Mouse (Mus musculus) C2C12 (cell line): ENCODE results near the gene Fzd1.

Source experiments
- CTCF ChIP-seq: IDR thresholded peaks from one replicate; pipeline ENCODE4 v1.5.1; 2011; ENCODE audit not compliant: control insufficient read depth, insufficient read depth, insufficient read length
- FOSL1 ChIP-seq: IDR thresholded peaks from one replicate; pipeline ENCODE4 v1.8.0; 2011; ENCODE audit warnings: mild to moderate bottlenecking, low read length; ENCODE audit not compliant: poor library complexity, insufficient read depth, severe bottlenecking
- MYOD1 ChIP-seq: IDR thresholded peaks from one replicate; pipeline ENCODE4 v1.6.1; 2011; ENCODE audit warnings: low read depth; ENCODE audit not compliant: control insufficient read depth, insufficient read length

DNA sequence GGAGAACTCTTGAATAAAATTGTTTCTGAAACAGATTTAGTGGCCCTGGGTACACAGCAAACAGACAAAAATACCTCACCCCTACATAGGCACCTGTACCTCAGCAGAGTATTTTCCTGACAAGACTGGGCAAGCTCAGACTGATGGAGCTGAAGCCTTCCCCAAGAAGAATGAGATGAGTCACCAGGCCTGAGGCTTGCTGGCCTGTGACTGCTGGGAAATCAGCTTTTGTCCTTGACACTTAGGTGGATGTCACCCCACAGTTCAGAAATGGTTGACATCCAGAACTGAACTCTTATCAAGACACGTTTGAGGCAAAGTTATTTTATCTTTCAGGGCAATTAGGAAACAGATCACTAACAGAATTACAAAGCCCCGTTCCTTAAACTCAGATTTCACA, 10.1 kb upstream of the Fzd1 start:
- TF ChIP-seq FOSL1 (no peak), CTCF (no peak), MYOD1 (no peak)
